Mouse (Mus musculus) testis, adult 2 months (tissue): ENCODE measurements around the gene Gjd3.

Experiments
- CTCF ChIP-seq: fragments of 200-500 bp; IDR thresholded peaks from 2 replicates; pipeline ENCODE4 v1.5.1; 2012; ENCODE audit warnings: low read depth, mild to moderate bottlenecking, inconsistent platforms, low read length, moderate library complexity; ENCODE audit not compliant: control insufficient read depth, insufficient read depth, insufficient replicate concordance
- POLR2A ChIP-seq: fragments of 200-500 bp; IDR thresholded peaks from 2 replicates; pipeline ENCODE4 v1.6.1; 2012; ENCODE audit warnings: low read depth, mild to moderate bottlenecking, inconsistent platforms, low read length, moderate library complexity; ENCODE audit not compliant: control insufficient read depth

DNA sequence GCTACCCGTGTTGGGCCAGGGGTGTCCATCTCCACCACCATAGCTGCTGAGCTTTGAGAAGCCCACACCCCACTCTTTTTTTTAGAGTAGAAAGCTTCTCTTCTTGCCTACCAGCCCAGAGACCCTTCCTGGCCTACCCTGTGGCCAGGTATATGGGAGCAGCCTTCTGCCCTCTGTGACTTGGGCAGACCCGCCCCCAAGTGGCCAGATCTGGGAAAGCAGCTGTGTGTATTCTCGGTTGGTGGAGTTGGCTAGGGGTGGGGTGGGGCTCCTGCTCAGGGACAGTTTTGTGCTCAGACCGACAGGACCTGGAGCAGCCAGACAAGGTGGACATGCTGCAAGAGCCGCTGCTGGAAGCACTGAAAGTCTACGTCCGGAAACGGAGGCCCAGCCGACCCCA lies 10.6 kb downstream of the Gjd3 start:
- TF ChIP-seq CTCF = peak; percentile 71; the same call in 1 of the 2 replicates
- TF ChIP-seq POLR2A = no peak
